16 mouse cellular contexts compared by ENCODE assay signal in the genomic region with DNA sequence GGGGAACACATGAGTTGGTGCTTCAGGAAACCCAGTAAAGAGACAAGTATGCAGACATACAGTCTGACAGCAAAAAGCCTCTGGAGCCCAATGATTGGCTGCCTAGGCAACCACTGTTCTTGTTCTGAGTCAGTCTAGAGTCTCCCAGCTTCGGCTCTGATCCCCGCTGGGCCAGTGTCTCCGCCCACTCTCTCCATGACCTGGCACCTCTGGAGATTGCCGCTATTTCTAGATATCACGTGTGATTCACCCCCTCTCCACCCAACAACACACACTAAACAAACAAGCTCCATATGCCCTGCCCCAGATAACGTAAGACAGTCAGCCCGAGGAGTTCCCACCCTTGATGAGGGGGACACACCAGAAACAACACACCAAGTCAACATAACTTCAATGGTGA.
DNase-seq lines count a peak whose midpoint lies in the region; ATAC-seq lines count a peak whose summit lies in the region.
"Had no signal": no experiment of that assay in that cellular context is flagged by ENCODE, and none has a peak within 500 bp of the region (broad histone marks: within the 10 kb centered on the region; RNA-seq: fewer than 3 reads in every experiment).

No protein-coding gene starts in this region.

- H3K4me2 ChIP-seq in liver, embryonic 12.5 days: no peak overlapping the region
- H3K4me2 ChIP-seq: kidney, embryonic 15.5 days had no signal

- no peak overlapping the region for H3K4me3 ChIP-seq in liver, embryonic 12.5 days
- H3K4me3 ChIP-seq: kidney, embryonic 15.5 days had no signal

- H3K27me3 ChIP-seq in liver, embryonic 12.5 days (replicated peaks): no peaks in the 10 kb centered on the region
- H3K27me3 ChIP-seq: kidney, embryonic 15.5 days had no signal

- no peak overlapping the region for H3K9ac ChIP-seq in liver, embryonic 12.5 days
- H3K9ac ChIP-seq: kidney, embryonic 15.5 days; liver, embryonic 14.5 days had no signal

- no peaks in the 10 kb centered on the region for H3K36me3 ChIP-seq in liver, embryonic 12.5 days
- H3K36me3 ChIP-seq: kidney, embryonic 15.5 days had no signal

- no peaks in the 10 kb centered on the region for H3K4me1 ChIP-seq in liver, embryonic 12.5 days

- 50% methylated on average over 7 of the region's 7 CpGs for WGBS in liver, embryonic 12.5 days (ENCODE audit: insufficient replicate concordance)

- H3K9me3 ChIP-seq in liver, embryonic 12.5 days (replicated peaks): no peaks in the 10 kb centered on the region
- H3K9me3 ChIP-seq: kidney, embryonic 15.5 days had no signal

- DNase-seq in CD4-positive, CD25-positive, alpha-beta regulatory T cell, adult 2 months (ENCODE audit: low read depth, low spot score): peak; percentile 5
- no peak for DNase-seq in liver
- peak; percentile 35 for DNase-seq in gastrocnemius, postnatal 25 days
- DNase-seq in induced T-regulatory cell, adult 2 months (ENCODE audit: low read depth): peak; percentile 55
- no peak for DNase-seq in adrenal gland, adult 2 months
- DNase-seq in right cerebral cortex, postnatal 4 days: no peak
- DNase-seq: cerebellum, adult 9-11 months; left cerebral cortex, postnatal 4 days; spleen, adult 18-20 months; thymus, postnatal 14 days had no signal

- ATAC-seq in CD4-positive, CD25-positive, alpha-beta regulatory T cell, adult 4 months: no peak
- 0 out of 2 replicates have a peak, but pooled peaks have one; percentile 21 for ATAC-seq in liver, embryonic 12.5 days
- ATAC-seq: inflammation-experienced regulatory T-cells, adult 6 months; lung, postnatal 0 days had no signal

- H3K27ac ChIP-seq in liver, embryonic 12.5 days: no peak overlapping the region
- H3K27ac ChIP-seq: kidney, embryonic 15.5 days; liver, embryonic 14.5 days had no signal

Comparison
In these comparisons a context has a peak if more than half of its experiments do, and no peak if none do; other contexts are left out.
1. DNase-seq: peak in CD4-positive, CD25-positive, alpha-beta regulatory T cell, adult 2 months (single experiment), gastrocnemius, postnatal 25 days (single experiment) and induced T-regulatory cell, adult 2 months (single experiment); none in liver (single experiment), adrenal gland, adult 2 months (single experiment) and right cerebral cortex, postnatal 4 days (single experiment).